Mouse (Mus musculus) gastrocnemius, adult 18-20 months (tissue): ENCODE data around the gene Itga11. TPM values are rescaled to one million over a fixed set of nuclear protein-coding genes. Genes with fewer than 3 reads are reported as not detected.
A peak's percentile ranks its signal among the peaks of the same experiment; 100 is the strongest.

Source experiments
- DNase-seq: peaks from one replicate; pipeline ENCODE4 v3.0.0; 2021; ENCODE audit warnings: low spot score
- total RNA-seq, 2 experiments: library from RNA; stranded (reverse); gene quantifications; 2 replicates each; pipeline ENCODE4 v1.2.3; 2021

Gene Itga11
- total RNA-seq, 2 experiments from 2014 or later, result 3.1 to 3.7 TPM

GRCm38 (mm10) chr9:62679398-62679797 is 1.8 kb downstream of the Itga11 start:
- DNase-seq, result no peak

DNA sequence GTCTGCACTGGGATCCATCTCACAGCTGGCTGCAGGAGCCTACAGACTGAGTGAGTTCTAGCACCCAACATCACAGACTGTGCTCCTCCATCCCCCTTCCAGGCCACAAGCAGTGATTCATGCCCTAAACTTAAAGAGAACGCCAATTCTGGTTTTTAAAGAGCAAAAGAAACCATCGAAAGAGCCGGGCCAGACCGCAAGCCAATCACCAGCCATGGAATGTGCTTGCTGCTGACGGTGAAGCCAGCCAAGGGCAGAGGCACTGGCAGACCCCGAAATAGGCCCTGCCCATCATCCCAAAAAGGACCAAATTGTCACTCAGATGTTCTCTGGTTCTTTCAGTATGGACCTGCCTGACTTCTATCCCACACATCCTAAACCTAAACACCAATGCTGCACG is 6.7 kb downstream of the Itga11 start:
- DNase-seq, result no peak

- no peak for DNase-seq
Measured at GRCm38 (mm10) chr9:62689748-62690147, 12.1 kb downstream of the Itga11 start.

- peak; percentile 76 for DNase-seq
Measured at GRCm38 (mm10) chr9:62694054-62694453, 16.4 kb downstream of the Itga11 start.

DNA sequence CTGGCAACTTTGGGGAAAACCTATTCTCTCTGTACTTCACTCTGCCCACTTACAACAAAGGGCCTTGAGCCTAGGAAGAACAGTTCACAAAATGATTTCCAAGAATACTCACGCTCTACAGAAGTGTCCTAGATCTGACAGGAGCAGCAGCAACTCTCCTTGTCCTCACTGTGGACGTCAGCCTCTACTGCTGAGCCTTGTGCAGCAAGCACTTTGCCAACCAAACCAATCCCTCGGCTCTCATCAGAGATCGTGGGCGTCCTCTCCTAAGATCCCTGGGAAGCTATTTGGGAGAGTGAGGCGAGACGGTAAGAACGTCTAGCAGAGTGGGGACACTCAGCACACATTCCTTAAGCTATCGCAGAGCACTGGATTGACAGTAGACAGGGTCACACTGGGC is 17.6 kb downstream of the Itga11 start:
- no peak for DNase-seq

DNA sequence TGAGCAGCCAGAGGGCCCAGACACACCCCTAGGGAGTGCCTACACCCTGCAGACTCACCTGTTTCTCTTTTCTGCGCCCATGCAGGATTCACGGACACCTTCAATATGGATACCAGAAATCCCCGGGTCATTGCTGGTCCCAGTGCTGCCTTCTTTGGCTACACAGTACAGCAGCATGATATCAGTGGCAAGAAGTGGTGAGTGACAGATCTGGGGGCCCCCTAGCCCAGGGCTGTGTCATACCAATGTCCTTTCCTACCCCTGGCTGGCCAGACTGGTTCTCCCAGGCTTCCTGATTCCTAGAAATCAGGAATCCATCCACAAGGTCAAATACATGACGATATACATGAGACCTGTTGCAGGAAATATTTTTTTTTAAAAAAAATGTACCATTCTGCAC is 19.2 kb downstream of the Itga11 start:
- no peak for DNase-seq

- no peak for DNase-seq
Measured at GRCm38 (mm10) chr9:62707267-62707666, 29.6 kb downstream of the Itga11 start.

GRCm38 (mm10) chr9:62707870-62708269 is 30.2 kb downstream of the Itga11 start:
- DNase-seq, result no peak

GRCm38 (mm10) chr9:62709983-62710382 is 32.4 kb downstream of the Itga11 start:
- DNase-seq, result no peak

DNA sequence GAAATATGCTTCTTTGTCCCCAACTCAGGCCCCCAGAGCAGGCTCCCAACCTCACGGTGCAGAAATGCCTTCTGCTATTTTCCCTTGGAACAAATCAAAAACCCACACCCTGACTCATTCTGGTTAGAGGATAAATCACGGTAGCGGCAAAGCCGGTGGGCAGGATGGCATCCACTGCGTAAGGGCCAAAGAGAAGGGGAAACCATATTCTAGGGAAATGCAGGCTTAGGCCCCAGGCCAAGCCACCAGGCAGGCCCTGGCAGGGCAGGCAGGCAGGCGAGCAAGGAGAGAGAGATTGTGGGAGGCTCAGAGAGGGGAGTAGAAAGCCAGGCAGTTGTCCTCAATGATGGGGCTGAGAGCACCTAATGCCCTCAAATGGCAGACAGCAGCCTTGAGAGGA is 34.7 kb downstream of the Itga11 start:
- no peak for DNase-seq

GRCm38 (mm10) chr9:62713040-62713439 is 35.4 kb downstream of the Itga11 start:
- no peak for DNase-seq

DNA sequence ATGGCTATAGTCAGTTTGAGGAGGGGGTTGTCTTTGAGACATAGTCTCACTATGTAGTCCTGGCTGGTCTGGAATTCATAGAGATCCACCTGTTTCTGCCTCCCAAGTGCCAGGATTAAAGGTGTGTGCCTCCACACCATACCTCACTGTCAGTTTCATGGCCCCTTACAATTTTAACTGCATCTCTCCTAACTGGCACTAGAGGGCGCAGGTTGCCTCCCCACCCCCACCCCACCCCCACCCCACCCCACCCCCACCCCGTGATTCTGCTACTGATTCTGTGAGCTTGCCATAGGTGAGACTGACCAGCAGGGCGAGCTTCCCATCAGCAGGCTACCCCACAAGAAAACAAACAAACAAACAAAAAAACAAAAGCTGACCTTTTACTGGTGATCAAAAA is 36.7 kb downstream of the Itga11 start:
- DNase-seq, result no peak

GRCm38 (mm10) chr9:62717982-62718381 is 40.4 kb downstream of the Itga11 start:
- DNase-seq, result no peak

GRCm38 (mm10) chr9:62721791-62722190 is 44.2 kb downstream of the Itga11 start:
- DNase-seq, result no peak

- no peak for DNase-seq
Measured at GRCm38 (mm10) chr9:62722716-62723115, 45.1 kb downstream of the Itga11 start.

DNA sequence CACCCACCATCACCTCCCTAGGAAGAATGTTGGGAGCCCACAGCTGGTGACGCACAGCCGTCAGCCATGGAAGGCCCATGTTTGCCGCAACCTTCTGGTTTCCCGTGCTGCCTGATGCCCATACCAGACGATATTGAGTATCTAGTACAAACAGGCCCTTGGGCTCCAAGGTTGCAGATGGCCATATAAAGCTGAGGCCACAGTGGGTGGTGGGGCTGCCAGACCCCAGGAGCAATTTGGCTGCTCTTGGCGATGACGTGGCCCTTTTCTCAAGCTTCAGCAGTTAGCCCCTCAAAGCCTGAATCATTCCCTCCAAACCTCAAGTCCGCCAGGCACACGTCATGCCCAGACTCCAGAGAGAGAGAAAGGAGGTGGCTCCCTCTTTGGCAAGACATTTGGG is 46.5 kb downstream of the Itga11 start:
- no peak for DNase-seq

DNA sequence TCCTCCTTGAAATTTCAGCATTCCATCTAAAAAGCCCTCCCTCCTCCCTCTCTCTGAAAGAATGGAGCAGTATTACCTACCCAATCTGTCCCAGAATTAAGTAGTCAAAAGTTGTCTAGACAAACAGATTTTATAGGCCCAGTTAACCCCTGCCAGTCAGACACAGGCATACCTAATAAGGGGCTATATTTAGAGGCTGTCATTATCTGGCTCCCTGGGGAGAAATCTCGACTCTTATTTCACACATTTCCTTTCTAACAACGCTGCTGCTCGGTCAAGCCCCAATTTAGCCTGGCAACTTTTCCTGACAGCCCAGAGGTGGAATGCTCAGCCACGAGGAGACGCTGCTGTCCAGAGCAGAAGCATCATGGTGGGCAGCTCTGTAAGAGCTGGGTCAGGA is 47.6 kb downstream of the Itga11 start:
- DNase-seq, result no peak

- DNase-seq, result no peak
Measured at GRCm38 (mm10) chr9:62726472-62726871, 48.8 kb downstream of the Itga11 start.

- no peak for DNase-seq
Measured at GRCm38 (mm10) chr9:62744558-62745275, 67.1 kb downstream of the Itga11 start.

DNA sequence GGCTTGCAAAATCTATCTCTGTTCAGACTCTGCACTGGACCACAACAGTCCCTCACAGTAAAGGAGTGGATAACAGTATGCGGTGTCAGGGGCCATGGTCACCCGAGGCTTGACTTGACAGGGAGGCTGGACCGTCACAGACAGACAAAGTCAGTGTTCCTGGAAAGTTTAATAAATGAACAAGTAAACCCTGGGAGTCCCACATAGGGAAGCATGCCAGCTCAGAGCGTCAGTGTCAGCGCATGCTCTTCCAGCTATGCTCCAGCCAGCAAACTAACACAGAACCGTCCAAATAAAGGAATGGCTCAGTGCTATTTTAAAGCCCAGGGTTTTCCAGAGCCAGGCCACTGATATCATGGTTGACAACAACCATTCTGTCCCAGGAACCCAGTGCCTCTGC is 69.0 kb downstream of the Itga11 start:
- no peak for DNase-seq

DNA sequence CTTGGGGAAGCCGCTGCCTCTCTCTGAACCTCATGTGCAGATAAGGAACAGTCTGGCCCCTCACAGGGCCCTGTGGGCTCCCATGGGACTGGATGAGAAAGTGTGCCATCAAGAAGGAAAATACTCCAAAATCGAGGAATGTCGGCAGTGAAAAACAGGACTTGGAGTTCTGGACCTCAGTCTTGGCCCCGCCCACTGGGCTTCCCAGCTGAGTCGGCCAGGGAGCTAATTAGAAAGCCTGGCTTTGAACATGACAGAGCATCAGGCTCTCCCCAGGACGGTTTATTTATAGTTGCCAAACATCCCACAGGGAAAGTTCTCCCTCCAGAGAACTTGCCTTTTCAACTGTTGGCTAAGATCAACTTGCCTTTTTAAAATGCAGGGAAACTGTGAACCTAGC is 72.0 kb downstream of the Itga11 start:
- DNase-seq, result peak; percentile 45

- DNase-seq, result no peak
Measured at GRCm38 (mm10) chr9:62750381-62750780, 72.8 kb downstream of the Itga11 start.

- no peak for DNase-seq
Measured at GRCm38 (mm10) chr9:62758288-62758687, 80.7 kb downstream of the Itga11 start.

- no peak for DNase-seq
Measured at GRCm38 (mm10) chr9:62759601-62760000, 82.0 kb downstream of the Itga11 start.
